Mouse (Mus musculus): ENCODE measurements around the gene Spag7. TPM values are rescaled to one million over a fixed set of nuclear protein-coding genes. Genes with fewer than 3 reads are reported as not detected.

Spag7 gene
- polyA plus RNA-seq, 1 experiment, result 195 TPM

DNA sequence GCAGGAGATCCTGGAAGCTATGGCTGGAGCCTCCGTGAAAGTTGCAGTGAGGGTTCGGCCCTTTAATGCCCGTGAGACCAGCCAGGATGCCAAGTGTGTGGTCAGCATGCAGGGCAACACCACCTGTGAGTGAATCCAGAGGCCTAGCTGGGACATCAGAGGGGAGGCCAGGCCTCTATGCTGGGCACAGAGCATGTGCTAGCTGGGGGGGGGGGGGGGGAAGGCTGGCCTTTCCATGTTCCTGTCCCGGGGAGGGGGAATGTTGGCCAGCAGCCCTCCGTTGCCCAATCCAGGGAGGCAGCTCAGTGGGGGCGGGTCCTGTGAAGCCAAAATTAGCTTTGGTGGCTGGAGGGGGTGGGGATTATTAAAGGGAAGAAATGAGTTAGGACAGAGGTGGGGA is 33.6 kb upstream of the Spag7 start:
- H3K9ac ChIP-seq (ENCODE audit: low read depth, poor library complexity, severe bottlenecking), result no peak overlapping the region
- no peak overlapping the region for H3K4me3 ChIP-seq (ENCODE audit: low read depth, low read length)

DNA sequence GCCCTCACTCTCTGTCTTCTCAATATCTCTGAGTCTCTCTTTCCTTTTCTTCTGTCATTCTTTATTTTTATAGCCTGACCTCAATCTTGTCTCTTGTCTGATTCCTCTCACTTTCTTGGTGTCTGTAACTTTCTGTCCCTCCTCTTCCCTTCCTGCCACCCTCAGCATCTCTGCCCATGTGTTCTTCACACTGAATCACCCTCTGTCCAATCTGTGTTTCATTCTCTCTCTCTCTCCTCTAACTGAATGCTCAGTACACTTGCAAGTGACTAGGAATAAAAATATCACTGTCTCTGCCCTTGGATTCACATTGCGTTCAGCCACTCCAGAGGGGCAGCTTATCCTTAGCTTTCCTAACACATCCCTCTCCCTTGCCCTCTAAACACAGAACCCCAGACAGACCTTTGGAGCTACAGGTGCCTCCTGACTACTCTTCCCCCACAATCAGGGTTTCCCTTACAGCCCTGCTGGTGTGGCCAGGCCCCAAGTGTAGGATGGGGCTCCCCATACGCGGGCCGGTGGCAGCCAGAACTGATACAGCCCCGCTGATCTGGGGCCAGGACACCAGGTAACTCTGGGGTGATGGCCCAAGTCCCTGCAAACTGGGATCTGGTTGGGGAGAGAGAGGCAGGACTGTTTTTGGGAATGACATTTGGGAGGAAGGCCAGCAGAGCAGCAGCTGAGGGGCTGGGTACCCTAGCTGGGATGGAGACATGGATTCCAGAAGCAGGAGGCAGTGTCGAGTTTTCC is 32.9 kb upstream of the Spag7 start:
- peaks cover 26% of the 10 kb centered on the region for H3K36me3 ChIP-seq (ENCODE audit: control insufficient read depth, insufficient read depth, low read length, poor library complexity, severe bottlenecking)
- H3K4me3 ChIP-seq (ENCODE audit: low read depth, low read length), result no peak overlapping the region
- no peak overlapping the region for H3K27ac ChIP-seq (ENCODE audit: insufficient read depth, low read length)
- H3K4me1 ChIP-seq (ENCODE audit: control insufficient read depth, insufficient read depth, low read length), result no peaks in the 10 kb centered on the region
- no peaks in the 10 kb centered on the region for H3K9me3 ChIP-seq (replicated peaks; ENCODE audit: control insufficient read depth, insufficient read depth, low read length, poor library complexity, severe bottlenecking)
- no peak overlapping the region for H3K9ac ChIP-seq (ENCODE audit: low read depth, poor library complexity, severe bottlenecking)
- TF ChIP-seq POLR2A (IDR thresholded peaks at IDR 0.05; ENCODE audit: insufficient read depth, low read length), result no peak
- TF ChIP-seq EP300 (IDR thresholded peaks at IDR 0.05; ENCODE audit: insufficient read depth, low read depth, low read length), result no peak
- no peak for TF ChIP-seq CTCF (IDR thresholded peaks at IDR 0.05; ENCODE audit: low read depth, low read length)
- H3K27me3 ChIP-seq (ENCODE audit: control insufficient read depth, insufficient read depth, low read length, poor library complexity, severe bottlenecking), result no peaks in the 10 kb centered on the region

More for the DNA sequence above, 33.6 kb upstream of the Spag7 start:
- H3K36me3 ChIP-seq (ENCODE audit: control insufficient read depth, insufficient read depth, low read length, poor library complexity, severe bottlenecking), result peaks cover 29% of the 10 kb centered on the region
- no peaks in the 10 kb centered on the region for H3K4me1 ChIP-seq (ENCODE audit: control insufficient read depth, insufficient read depth, low read length)
- H3K27ac ChIP-seq (ENCODE audit: insufficient read depth, low read length), result no peak overlapping the region
- H3K27me3 ChIP-seq (ENCODE audit: control insufficient read depth, insufficient read depth, low read length, poor library complexity, severe bottlenecking), result no peaks in the 10 kb centered on the region
- TF ChIP-seq EP300 (IDR thresholded peaks at IDR 0.05; ENCODE audit: insufficient read depth, low read depth, low read length) (no peak), CTCF (IDR thresholded peaks at IDR 0.05; ENCODE audit: low read depth, low read length) (no peak), POLR2A (IDR thresholded peaks at IDR 0.05; ENCODE audit: insufficient read depth, low read length) (no peak)
- H3K9me3 ChIP-seq (replicated peaks; ENCODE audit: control insufficient read depth, insufficient read depth, low read length, poor library complexity, severe bottlenecking), result no peaks in the 10 kb centered on the region

DNA sequence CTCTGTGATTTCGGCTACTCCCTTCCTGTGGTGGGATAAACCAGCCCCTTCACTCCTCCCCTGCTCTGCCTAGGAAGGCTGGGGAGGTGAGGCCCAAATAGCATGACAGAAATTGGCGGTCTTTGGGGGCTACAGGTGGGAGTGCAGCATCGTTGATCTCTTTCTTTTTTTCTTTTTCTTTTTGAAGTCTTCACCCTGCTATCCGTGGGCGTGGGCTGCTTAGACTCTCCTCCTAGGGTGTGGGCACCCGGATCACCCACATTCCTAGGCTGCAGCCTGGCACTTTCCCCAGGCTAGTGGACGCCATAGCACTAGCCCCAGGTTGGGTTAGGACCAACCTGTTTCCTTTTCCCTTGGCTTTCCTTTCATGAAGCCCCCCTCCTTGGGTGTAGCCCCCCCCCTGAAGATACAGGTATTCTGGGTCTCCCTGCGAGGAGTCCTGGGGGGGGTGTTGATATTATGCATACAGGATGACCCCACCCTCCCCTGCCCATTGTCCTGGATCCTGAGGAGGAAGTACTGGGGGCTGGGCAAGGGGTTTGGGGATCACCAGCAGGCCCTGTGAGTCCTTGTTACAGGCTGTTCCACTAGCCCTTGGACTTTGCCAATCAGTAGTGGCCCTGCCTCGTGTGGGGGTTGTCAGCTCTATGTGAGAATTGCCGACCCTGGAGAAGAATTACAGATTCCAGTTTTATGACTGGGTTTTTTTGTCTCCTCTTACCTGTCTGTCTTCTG is 32.2 kb upstream of the Spag7 start:
- TF ChIP-seq CTCF (IDR thresholded peaks at IDR 0.05; ENCODE audit: low read depth, low read length) (no peak), EP300 (IDR thresholded peaks at IDR 0.05; ENCODE audit: insufficient read depth, low read depth, low read length) (no peak), POLR2A (IDR thresholded peaks at IDR 0.05; ENCODE audit: insufficient read depth, low read length) (no peak)
- Histone ChIP-seq H3K9me3 (replicated peaks; ENCODE audit: control insufficient read depth, insufficient read depth, low read length, poor library complexity, severe bottlenecking) (no peaks in the 10 kb centered on the region), H3K27ac (ENCODE audit: insufficient read depth, low read length) (no peak overlapping the region), H3K4me1 (ENCODE audit: control insufficient read depth, insufficient read depth, low read length) (no peaks in the 10 kb centered on the region), H3K9ac (ENCODE audit: low read depth, poor library complexity, severe bottlenecking) (peak overlapping the region; percentile 94), H3K4me3 (ENCODE audit: low read depth, low read length) (peak overlapping the region; percentile 86), H3K27me3 (ENCODE audit: control insufficient read depth, insufficient read depth, low read length, poor library complexity, severe bottlenecking) (no peaks in the 10 kb centered on the region), H3K36me3 (ENCODE audit: control insufficient read depth, insufficient read depth, low read length, poor library complexity, severe bottlenecking) (peaks cover 18% of the 10 kb centered on the region)

DNA sequence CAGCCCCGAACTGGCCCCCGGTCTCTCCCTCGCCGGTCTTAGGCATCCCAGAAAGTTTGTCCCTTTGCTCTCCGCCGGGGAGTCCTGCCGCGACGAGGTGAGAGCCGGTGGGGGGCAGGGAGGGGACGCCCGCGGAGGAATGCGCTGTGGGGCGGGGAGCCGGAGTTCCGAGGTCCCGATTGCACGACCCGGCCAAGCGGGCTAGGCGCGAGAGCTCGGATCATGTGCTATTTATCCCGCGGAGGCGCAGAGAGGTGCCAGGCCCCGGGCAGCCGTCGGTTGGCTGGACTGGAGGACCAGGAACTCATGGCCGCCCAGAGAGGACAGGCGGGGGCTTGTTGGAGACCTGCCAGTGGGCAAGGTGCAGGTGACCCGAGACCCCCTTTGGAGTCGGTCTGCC is 31.4 kb upstream of the Spag7 start:
- Histone ChIP-seq H3K9ac (ENCODE audit: low read depth, poor library complexity, severe bottlenecking) (peak overlapping the region; percentile 94), H3K27me3 (ENCODE audit: control insufficient read depth, insufficient read depth, low read length, poor library complexity, severe bottlenecking) (no peaks in the 10 kb centered on the region), H3K4me3 (ENCODE audit: low read depth, low read length) (peak overlapping the region; percentile 86), H3K27ac (ENCODE audit: insufficient read depth, low read length) (no peak overlapping the region), H3K4me1 (ENCODE audit: control insufficient read depth, insufficient read depth, low read length) (no peaks in the 10 kb centered on the region), H3K36me3 (ENCODE audit: control insufficient read depth, insufficient read depth, low read length, poor library complexity, severe bottlenecking) (peaks cover 11% of the 10 kb centered on the region), H3K9me3 (replicated peaks; ENCODE audit: control insufficient read depth, insufficient read depth, low read length, poor library complexity, severe bottlenecking) (no peaks in the 10 kb centered on the region)
- TF ChIP-seq CTCF (IDR thresholded peaks at IDR 0.05; ENCODE audit: low read depth, low read length) (no peak), EP300 (IDR thresholded peaks at IDR 0.05; ENCODE audit: insufficient read depth, low read depth, low read length) (no peak), POLR2A (IDR thresholded peaks at IDR 0.05; ENCODE audit: insufficient read depth, low read length) (no peak)

DNA sequence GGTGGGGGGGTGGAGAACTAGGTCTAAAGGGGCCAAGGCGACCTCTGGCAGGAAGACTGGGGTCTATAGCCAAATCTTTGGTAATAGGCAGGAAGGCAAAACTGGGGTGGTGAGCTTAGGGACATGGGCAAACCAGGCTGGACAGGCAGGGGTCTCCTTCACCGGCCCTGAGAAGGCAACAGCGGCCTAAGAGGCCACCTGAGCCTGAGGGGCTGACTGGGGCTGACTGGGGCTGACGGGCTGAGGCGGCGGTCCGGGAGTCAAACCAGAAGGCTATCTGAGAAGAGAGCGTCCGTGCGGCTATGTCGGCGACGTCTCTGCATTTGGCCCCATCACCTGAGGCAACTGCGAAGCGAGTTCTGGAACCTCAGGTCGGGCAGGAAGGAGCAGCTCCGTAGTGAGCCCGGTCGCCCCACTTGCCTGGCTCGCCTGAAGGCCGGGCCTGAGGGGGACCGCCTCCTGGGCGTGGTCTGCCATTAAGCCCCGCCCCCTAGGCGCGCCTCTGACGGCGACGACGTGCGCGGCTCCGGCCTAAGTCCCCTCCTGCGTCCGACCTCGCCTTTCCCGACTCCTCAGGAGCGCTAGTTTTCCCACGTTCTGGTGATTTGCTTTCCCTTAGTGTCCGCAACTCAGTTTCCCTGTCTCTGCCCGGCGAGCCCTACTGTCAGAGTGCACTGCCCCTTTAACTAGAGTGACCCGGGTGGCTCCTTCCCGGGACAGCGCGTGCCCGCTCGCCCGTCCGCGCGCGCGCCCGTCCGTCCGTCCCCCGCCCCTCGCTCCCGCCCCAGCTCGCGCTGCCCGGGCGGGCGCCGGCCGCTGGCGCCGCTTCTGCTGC is 30.7 kb upstream of the Spag7 start, which contains the start of the genes Inca1 and Kif1c:
TSS of gene Inca1 (minus strand) at position 434 of the 835 bp plus-strand sequence.
TSS of gene Kif1c (plus strand) at position 827 of the 835 bp plus-strand sequence.
- TF ChIP-seq CTCF (IDR thresholded peaks at IDR 0.05; ENCODE audit: low read depth, low read length) (no peak), POLR2A (IDR thresholded peaks at IDR 0.05; ENCODE audit: insufficient read depth, low read length) (peak; percentile 34)
- peak within 1 kb of the TSS; percentile 94 for H3K9ac ChIP-seq (ENCODE audit: low read depth, poor library complexity, severe bottlenecking)
- H3K4me3 ChIP-seq (ENCODE audit: low read depth, low read length), result peak within 1 kb of the TSS; percentile 93

More for the DNA sequence above, 30.7 kb upstream of the Spag7 start, which contains the start of the genes Inca1 and Kif1c:
- Histone ChIP-seq H3K36me3 (ENCODE audit: control insufficient read depth, insufficient read depth, low read length, poor library complexity, severe bottlenecking) (peaks cover 4% of the 10 kb centered on the region), H3K4me1 (ENCODE audit: control insufficient read depth, insufficient read depth, low read length) (no peaks in the 10 kb centered on the region), H3K27me3 (ENCODE audit: control insufficient read depth, insufficient read depth, low read length, poor library complexity, severe bottlenecking) (no peaks in the 10 kb centered on the region), H3K9me3 (replicated peaks; ENCODE audit: control insufficient read depth, insufficient read depth, low read length, poor library complexity, severe bottlenecking) (no peaks in the 10 kb centered on the region), H3K27ac (ENCODE audit: insufficient read depth, low read length) (peak within 1 kb of the TSS; percentile 74; the same call in 1 of the 2 replicates)
